Mouse (Mus musculus) liver, embryonic 13.5 days (tissue): ENCODE measurements around the gene Ldah. TPM values are rescaled to one million over a fixed set of nuclear protein-coding genes. Genes with fewer than 3 reads are reported as not detected.

ENCODE experiments used
- ATAC-seq: fragments of 200-750 bp; cut with Nextera tagmentation; 2 replicates; pipeline ENCODE4 v1.8.0; 2017; ENCODE audit warnings: low read depth, mild to moderate bottlenecking, moderate number of reproducible peaks, moderate library complexity
- DNase-seq: peaks from one replicate; pipeline ENCODE4 v3.0.0; 2022
- H3K27ac ChIP-seq: fragments of 300-500 bp; sonication (generic); 2 replicates; pipeline ENCODE4 v1.5.1; 2015; ENCODE audit warnings: moderate library complexity, mild to moderate bottlenecking, inconsistent platforms
- H3K27me3 ChIP-seq: fragments of 300-500 bp; sonication (generic); 2 replicates; pipeline ENCODE4 v1.6.1; 2015; ENCODE audit warnings: mild to moderate bottlenecking, inconsistent platforms
- H3K36me3 ChIP-seq: fragments of 300-500 bp; sonication (generic); 2 replicates; pipeline ENCODE4 v1.6.1; 2015; ENCODE audit warnings: mild to moderate bottlenecking, inconsistent platforms
- H3K4me1 ChIP-seq: fragments of 300-500 bp; sonication (generic); replicated peaks from 2 replicates; pipeline ENCODE4 v1.6.1; 2015; ENCODE audit warnings: inconsistent platforms
- H3K4me2 ChIP-seq: fragments of 300-500 bp; sonication (generic); 2 replicates; pipeline ENCODE4 v1.6.1; 2015; ENCODE audit warnings: inconsistent platforms, mild to moderate bottlenecking, moderate library complexity
- H3K4me3 ChIP-seq: fragments of 300-500 bp; sonication (generic); replicated peaks from 2 replicates; pipeline ENCODE4 v1.5.1; 2015; ENCODE audit warnings: mild to moderate bottlenecking, inconsistent platforms
- H3K9ac ChIP-seq: fragments of 300-500 bp; sonication (generic); 2 replicates; pipeline ENCODE4 v1.6.1; 2015; ENCODE audit warnings: mild to moderate bottlenecking, inconsistent platforms
- H3K9me3 ChIP-seq: fragments of 300-500 bp; sonication (generic); replicated peaks from 2 replicates; pipeline ENCODE4 v1.6.1; 2016; ENCODE audit warnings: inconsistent platforms
- WGBS: fragments of 180-500 bp; shearing (Covaris S2); methylation state at CpG from one replicate; pipeline ENCODE4 v1.1.7; 2015; ENCODE audit not compliant: insufficient replicate concordance; 5-methylcytosine and 5-hydroxymethylcytosine counted together
- polyA plus RNA-seq: library from polyadenylated mRNA; unstranded; fragments of >200 nt; fragmentation: Nextera tagmentation; extraction: Ambion mirVana; gene quantifications from 2 replicates; pipeline ENCODE4 v1.2.1, GENCODE M21; 2015

The Ldah gene
- polyA plus RNA-seq, 1 experiment from 2014 or later: 33.9 TPM

DNA sequence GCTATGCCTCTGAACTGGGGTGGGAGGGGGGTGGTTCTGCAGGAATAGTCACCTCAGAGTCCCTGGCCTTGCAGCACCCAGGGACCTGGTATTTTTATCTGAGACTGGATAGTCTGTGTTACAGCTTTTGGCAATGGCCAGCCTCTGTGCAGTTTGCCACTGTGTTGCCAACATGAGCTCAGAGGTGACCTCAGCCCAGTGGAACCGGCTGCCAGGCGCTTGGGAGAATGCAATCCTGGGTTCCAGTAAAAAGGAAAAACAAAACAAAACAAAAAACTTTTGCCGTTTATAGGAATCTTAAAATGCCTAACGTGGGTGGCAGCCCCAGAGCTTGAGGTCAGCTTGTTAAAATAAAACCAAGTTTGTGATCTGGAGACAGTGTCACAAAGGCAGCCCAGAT lies 126.4 kb downstream of the Ldah start:
- Histone ChIP-seq H3K9ac (no peak overlapping the region), H3K27ac (no peak overlapping the region), H3K4me1 (peaks cover 6% of the 10 kb centered on the region), H3K4me2 (no peak overlapping the region), H3K4me3 (no peak overlapping the region), H3K27me3 (no peaks in the 10 kb centered on the region), H3K9me3 (no peaks in the 10 kb centered on the region), H3K36me3 (peaks cover 13% of the 10 kb centered on the region; the same call in 1 of the 2 replicates)
- no peak for ATAC-seq
- no peak for DNase-seq
- WGBS: 68% methylated on average over 4 of the region's 4 CpGs

Other genes starting within 250 kb of the Ldah start
- gene Apob, start 230.5 kb upstream of the Ldah start, polyA plus RNA-seq: 39.1 and 65.7 TPM in 2 replicates
- not detected in 2 replicates for gene Gdf7, start 93.8 kb downstream of the Ldah start, polyA plus RNA-seq
- gene Hs1bp3, start 105.3 kb downstream of the Ldah start, polyA plus RNA-seq: 3.7 and 4.1 TPM in 2 replicates